Mouse (Mus musculus): ENCODE results near the gene Tle2. TPM values are rescaled to one million over a fixed set of nuclear protein-coding genes. Genes with fewer than 3 reads are reported as not detected.
A peak's percentile ranks its signal among the peaks of the same experiment; 100 is the strongest.

The Tle2 gene
- total and polyA plus RNA-seq, 2 experiments from 2014 or later: 10.4 to 11.9 TPM

- Histone ChIP-seq H3K27me3 (ENCODE audit: control insufficient read depth, insufficient read depth, low read length) (no peaks in the 10 kb centered on the region), H3K36me3 (replicated peaks; ENCODE audit: control insufficient read depth, insufficient read depth, low read length) (no peaks in the 10 kb centered on the region), H3K9me3 (replicated peaks; ENCODE audit: control insufficient read depth, low read length) (no peaks in the 10 kb centered on the region), H3K4me2 (ENCODE audit: low read depth, low read length) (no peak overlapping the region), H3K27ac (ENCODE audit: low read depth) (peak overlapping the region; percentile 22; the same call in 1 of the 2 replicates), H3K4me3 (ENCODE audit: low read depth, low read length) (no peak overlapping the region), H3K4me1 (ENCODE audit: control insufficient read depth, insufficient read depth) (peaks cover 25% of the 10 kb centered on the region), H3K9ac (replicated peaks; ENCODE audit: low read depth, low read length) (no peak overlapping the region)
- TF ChIP-seq EP300 (IDR thresholded peaks at IDR 0.05; ENCODE audit: low read depth) (no peak), CTCF (IDR thresholded peaks at IDR 0.05; ENCODE audit: low read depth) (peak; percentile 73)
- WGBS: 20% methylated on average over 4 of the region's 4 CpGs
- no peak for ATAC-seq (ENCODE audit: insufficient read depth, low read depth)
- peak; percentile 91 for DNase-seq (ENCODE audit: low spot score)
Measured at GRCm38 (mm10) chr10:81602741-81603151, 28.4 kb downstream of the Tle2 start.

- Histone ChIP-seq H3K4me3 (ENCODE audit: low read depth, low read length) (no peak overlapping the region), H3K27ac (ENCODE audit: low read depth) (no peak overlapping the region), H3K4me1 (ENCODE audit: control insufficient read depth, insufficient read depth) (peaks cover 20% of the 10 kb centered on the region), H3K36me3 (replicated peaks; ENCODE audit: control insufficient read depth, insufficient read depth, low read length) (no peaks in the 10 kb centered on the region), H3K4me2 (ENCODE audit: low read depth, low read length) (peak overlapping the region; percentile 78), H3K27me3 (ENCODE audit: control insufficient read depth, insufficient read depth, low read length) (no peaks in the 10 kb centered on the region), H3K9me3 (replicated peaks; ENCODE audit: control insufficient read depth, low read length) (no peaks in the 10 kb centered on the region), H3K9ac (replicated peaks; ENCODE audit: low read depth, low read length) (no peak overlapping the region)
- DNase-seq (ENCODE audit: low spot score): no peak
- TF ChIP-seq CTCF (IDR thresholded peaks at IDR 0.05; ENCODE audit: low read depth): no peak
- 69% methylated on average over 12 of the region's 12 CpGs for WGBS
- ATAC-seq (ENCODE audit: insufficient read depth, low read depth): no peak
Measured at GRCm38 (mm10) chr10:81604019-81604967, 29.9 kb downstream of the Tle2 start.

- 17% methylated on average over 29 of the region's 29 CpGs for WGBS
- peak overlapping the region; percentile 37 for H3K4me3 ChIP-seq (ENCODE audit: low read depth, low read length)
- H3K27ac ChIP-seq (ENCODE audit: low read depth): peak overlapping the region; percentile 84
- peak overlapping the region; percentile 78 for H3K4me2 ChIP-seq (ENCODE audit: low read depth, low read length)
- no peaks in the 10 kb centered on the region for H3K9me3 ChIP-seq (replicated peaks; ENCODE audit: control insufficient read depth, low read length)
- no peak overlapping the region for H3K9ac ChIP-seq (replicated peaks; ENCODE audit: low read depth, low read length)
- ATAC-seq (ENCODE audit: insufficient read depth, low read depth) (peak; percentile 36), DNase-seq (ENCODE audit: low spot score) (peak; percentile 87)
- H3K27me3 ChIP-seq (ENCODE audit: control insufficient read depth, insufficient read depth, low read length): no peaks in the 10 kb centered on the region
- H3K4me1 ChIP-seq (ENCODE audit: control insufficient read depth, insufficient read depth): peaks cover 17% of the 10 kb centered on the region
- peak; percentile 89 for TF ChIP-seq CTCF (IDR thresholded peaks at IDR 0.05; ENCODE audit: low read depth)
- TF ChIP-seq EP300 (IDR thresholded peaks at IDR 0.05; ENCODE audit: low read depth): no peak
- no peaks in the 10 kb centered on the region for H3K36me3 ChIP-seq (replicated peaks; ENCODE audit: control insufficient read depth, insufficient read depth, low read length)
Measured at GRCm38 (mm10) chr10:81604968-81605665, 30.8 kb downstream of the Tle2 start.

- Histone ChIP-seq H3K27ac (ENCODE audit: low read depth) (peak overlapping the region; percentile 84), H3K4me1 (ENCODE audit: control insufficient read depth, insufficient read depth) (peaks cover 12% of the 10 kb centered on the region), H3K27me3 (ENCODE audit: control insufficient read depth, insufficient read depth, low read length) (no peaks in the 10 kb centered on the region), H3K9ac (replicated peaks; ENCODE audit: low read depth, low read length) (no peak overlapping the region), H3K4me3 (ENCODE audit: low read depth, low read length) (peak overlapping the region; percentile 37), H3K36me3 (replicated peaks; ENCODE audit: control insufficient read depth, insufficient read depth, low read length) (no peaks in the 10 kb centered on the region), H3K9me3 (replicated peaks; ENCODE audit: control insufficient read depth, low read length) (no peaks in the 10 kb centered on the region), H3K4me2 (ENCODE audit: low read depth, low read length) (peak overlapping the region; percentile 78)
- DNase-seq (ENCODE audit: low spot score) (no peak), ATAC-seq (ENCODE audit: insufficient read depth, low read depth) (no peak)
- WGBS: 2% methylated on average over 14 of the region's 14 CpGs
- no peak for TF ChIP-seq CTCF (IDR thresholded peaks at IDR 0.05; ENCODE audit: low read depth)
- no peak for TF ChIP-seq EP300 (IDR thresholded peaks at IDR 0.05; ENCODE audit: low read depth)
Measured at GRCm38 (mm10) chr10:81605666-81605973, 31.3 kb downstream of the Tle2 start.

GRCm38 (mm10) chr10:81605974-81606751 is 31.8 kb downstream of the Tle2 start, which contains the start of gene BC025920:
Gene BC025920 (plus strand): TSS chr10:81606270.
- Histone ChIP-seq H3K4me3 (ENCODE audit: low read depth, low read length) (peak within 1 kb of the TSS; percentile 51), H3K27me3 (ENCODE audit: control insufficient read depth, insufficient read depth, low read length) (no peaks in the 10 kb centered on the region), H3K4me2 (ENCODE audit: low read depth, low read length) (peak within 1 kb of the TSS; percentile 78), H3K36me3 (replicated peaks; ENCODE audit: control insufficient read depth, insufficient read depth, low read length) (no peaks in the 10 kb centered on the region), H3K9ac (replicated peaks; ENCODE audit: low read depth, low read length) (peak within 1 kb of the TSS; percentile 45), H3K4me1 (ENCODE audit: control insufficient read depth, insufficient read depth) (peaks cover 10% of the 10 kb centered on the region; the same call in 1 of the 2 replicates), H3K9me3 (replicated peaks; ENCODE audit: control insufficient read depth, low read length) (no peaks in the 10 kb centered on the region), H3K27ac (ENCODE audit: low read depth) (peak within 1 kb of the TSS; percentile 95)
- TF ChIP-seq EP300 (IDR thresholded peaks at IDR 0.05; ENCODE audit: low read depth) (peak; percentile 59; the same call in 1 of the 2 replicates), CTCF (IDR thresholded peaks at IDR 0.05; ENCODE audit: low read depth) (no peak)
- peak; percentile 99 for DNase-seq (ENCODE audit: low spot score)
- 1% methylated on average over 39 of the region's 39 CpGs for WGBS
- ATAC-seq (ENCODE audit: insufficient read depth, low read depth): peak; percentile 89

Measured in heart, postnatal 0 days (tissue).